Mouse (Mus musculus): ENCODE data around the gene Rnf207.

DNA sequence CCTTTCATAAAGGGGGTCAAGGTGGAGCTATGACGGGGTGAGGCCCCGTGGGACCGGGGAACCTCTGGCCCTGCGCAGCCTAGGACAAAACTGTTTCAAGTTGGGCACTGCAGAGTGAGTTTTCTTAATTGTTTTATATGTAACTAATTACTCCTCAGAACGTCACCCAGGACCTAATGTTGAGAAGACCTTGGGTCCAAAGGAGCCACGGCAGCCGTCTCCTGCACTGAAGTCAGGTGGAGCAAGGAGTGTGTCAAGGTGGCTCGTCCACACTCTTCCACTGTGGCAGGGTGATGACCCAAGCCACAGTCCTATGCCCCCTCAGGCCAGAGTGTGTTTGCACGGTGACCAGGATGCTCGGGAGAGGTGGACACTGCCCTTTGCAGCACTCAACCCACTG, 15.6 kb downstream of the Rnf207 start:
- TF ChIP-seq EP300 (IDR thresholded peaks at IDR 0.05; ENCODE audit: low read depth) = no peak
- no peak for TF ChIP-seq CTCF (IDR thresholded peaks at IDR 0.05; ENCODE audit: low read depth)

Measured in liver, embryonic 14.5 days (tissue).